Mouse (Mus musculus) adrenal gland, postnatal 0 days (tissue): ENCODE results near the gene Nop56. TPM values are rescaled to one million over a fixed set of nuclear protein-coding genes. Genes with fewer than 3 reads are reported as not detected.

ENCODE experiments used
- polyA plus RNA-seq: library from polyadenylated mRNA; unstranded; fragments of >200 nt; fragmentation: Nextera tagmentation; extraction: Ambion mirVana; gene quantifications from 2 replicates; pipeline ENCODE4 v1.2.1, GENCODE M21; 2015

Gene Nop56
- polyA plus RNA-seq, result 83.8 and 131 TPM in 2 replicates

DNA sequence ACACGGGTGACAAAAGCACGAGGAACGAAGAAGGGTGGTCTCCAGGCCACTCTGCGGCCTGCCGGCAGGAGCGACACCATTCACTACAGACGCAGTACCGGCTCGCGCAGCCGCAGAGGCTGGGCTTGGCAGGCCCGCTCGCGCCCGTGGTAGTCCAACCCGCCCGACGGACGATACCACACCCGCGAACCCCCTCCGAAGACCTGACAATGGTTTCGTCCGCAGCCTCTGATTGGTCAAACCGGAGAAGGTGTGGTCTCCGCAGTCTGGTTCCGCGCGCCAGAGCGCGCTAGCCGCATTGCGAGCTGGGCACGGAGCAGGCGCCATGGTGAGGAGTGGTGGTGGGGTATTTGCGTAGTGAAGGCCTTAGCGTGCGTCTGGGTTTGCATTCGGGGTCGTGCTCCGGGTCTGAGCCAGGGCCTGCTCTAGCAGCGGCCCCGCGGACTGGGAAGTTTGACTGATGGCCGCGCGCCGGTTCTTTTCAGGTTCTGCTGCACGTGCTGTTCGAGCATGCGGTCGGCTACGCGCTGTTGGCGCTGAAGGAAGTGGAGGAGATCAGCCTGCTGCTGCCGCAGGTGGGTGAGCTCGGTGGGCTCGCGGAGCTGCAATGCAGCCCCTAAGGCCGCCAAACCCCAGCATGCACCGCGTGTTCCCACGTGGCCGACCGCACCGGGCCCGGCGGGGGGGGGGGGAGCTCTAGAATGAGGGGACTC lies at the start of gene Nop56:
Nop56 (plus strand) TSS at position 282 of the 713 bp plus-strand sequence.

DNA sequence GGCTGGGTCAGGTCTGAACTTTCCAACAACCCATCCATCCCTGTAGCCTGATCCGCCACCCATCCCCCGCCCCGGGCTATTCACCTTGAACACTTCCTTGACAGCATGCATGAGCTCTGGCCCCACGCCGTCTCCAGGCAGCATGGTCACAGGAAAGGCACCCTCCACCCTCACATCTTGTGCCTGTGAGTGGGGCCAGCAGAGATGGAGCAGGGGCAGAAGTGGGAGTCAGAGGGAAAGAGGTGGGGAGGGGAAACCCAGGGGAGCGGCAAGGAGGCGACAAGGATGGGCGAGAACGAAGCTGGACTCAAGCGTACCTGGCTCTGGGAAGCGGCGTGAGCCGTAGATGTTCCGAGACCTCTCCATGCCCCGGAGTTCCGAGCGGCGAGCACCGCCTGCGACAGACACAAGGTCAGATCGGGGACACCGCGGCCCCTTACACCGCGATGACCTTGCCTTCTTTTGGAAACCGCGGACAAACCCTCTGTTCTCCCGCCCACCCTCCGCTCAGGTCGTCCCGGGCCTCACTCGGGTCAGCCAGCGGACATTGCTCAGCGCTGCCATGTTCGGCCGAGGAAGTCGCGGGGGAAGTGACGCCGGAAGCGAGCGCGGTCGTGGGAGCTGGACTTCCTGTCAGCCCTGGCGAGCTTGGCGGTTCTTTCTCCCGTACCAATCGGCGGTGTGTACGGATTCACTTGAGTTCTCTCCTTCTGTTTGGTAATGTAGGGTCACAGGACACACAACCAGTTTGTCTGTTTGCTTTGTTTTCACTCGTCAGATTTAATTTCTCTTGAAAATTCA lies 9.8 kb downstream of the Nop56 start, which contains the start of gene Idh3b:
Idh3b (minus strand) TSS at position 694 of the 801 bp plus-strand sequence.

DNA sequence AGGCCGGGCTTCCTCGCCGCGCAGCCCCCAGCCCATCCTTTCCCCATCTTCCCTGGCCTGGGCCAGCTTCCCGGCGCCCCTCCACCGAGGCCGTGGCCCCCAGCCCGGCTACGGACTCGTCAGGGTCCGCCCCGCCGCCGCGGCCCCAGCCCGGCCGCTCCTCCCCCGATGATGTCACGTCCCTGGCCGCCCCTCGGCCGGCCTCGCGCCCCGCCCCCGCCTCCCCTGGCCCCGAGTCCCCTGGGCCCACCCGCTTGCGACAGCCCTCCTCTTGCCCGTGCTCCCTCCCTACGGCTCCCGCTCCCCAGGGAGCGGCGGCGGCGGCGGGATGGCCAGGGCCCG lies 20.7 kb downstream of the Nop56 start, which contains the start of gene Ebf4:
Ebf4 (plus strand) TSS at position 234 of the 342 bp plus-strand sequence.

Other genes with a start within 250 kb of the Nop56 start
- gene Tgm6, start 162.0 kb upstream of the Nop56 start, polyA plus RNA-seq, result 0.06 TPM in 1 of 2 replicates, not detected in the other
- gene Snrpb, start 95.0 kb upstream of the Nop56 start, polyA plus RNA-seq, result 329 and 360 TPM in 2 replicates
- gene Tmc2, start 79.2 kb upstream of the Nop56 start, polyA plus RNA-seq, result not detected in 2 replicates
- gene Idh3b, start 10.1 kb downstream of the Nop56 start, polyA plus RNA-seq, result 134 and 179 TPM in 2 replicates
- gene Ebf4, start 20.7 kb downstream of the Nop56 start, polyA plus RNA-seq, result 3.4 and 4.7 TPM in 2 replicates
- 26.7 and 37.1 TPM in 2 replicates for gene Cpxm1, start 123.1 kb downstream of the Nop56 start, polyA plus RNA-seq
- gene Gm28372, start 130.8 kb downstream of the Nop56 start, polyA plus RNA-seq, result not detected in 2 replicates
- gene 1700020A23Rik, start 130.8 kb downstream of the Nop56 start, polyA plus RNA-seq, result 0.39 TPM in 1 of 2 replicates, not detected in the other
- 0.10 TPM in 1 of 2 replicates, not detected in the other for gene Tmem239, start 132.0 kb downstream of the Nop56 start, polyA plus RNA-seq
- 39.7 and 58.6 TPM in 2 replicates for gene Vps16, start 149.9 kb downstream of the Nop56 start, polyA plus RNA-seq
- 8.3 and 11.9 TPM in 2 replicates for gene Pced1a, start 150.3 kb downstream of the Nop56 start, polyA plus RNA-seq
- gene Ptpra, start 175.8 kb downstream of the Nop56 start, polyA plus RNA-seq, result 81.1 and 88.3 TPM in 2 replicates